Mouse (Mus musculus): Measurements from ENCODE around the gene Tex2.

Tex2 gene

DNA sequence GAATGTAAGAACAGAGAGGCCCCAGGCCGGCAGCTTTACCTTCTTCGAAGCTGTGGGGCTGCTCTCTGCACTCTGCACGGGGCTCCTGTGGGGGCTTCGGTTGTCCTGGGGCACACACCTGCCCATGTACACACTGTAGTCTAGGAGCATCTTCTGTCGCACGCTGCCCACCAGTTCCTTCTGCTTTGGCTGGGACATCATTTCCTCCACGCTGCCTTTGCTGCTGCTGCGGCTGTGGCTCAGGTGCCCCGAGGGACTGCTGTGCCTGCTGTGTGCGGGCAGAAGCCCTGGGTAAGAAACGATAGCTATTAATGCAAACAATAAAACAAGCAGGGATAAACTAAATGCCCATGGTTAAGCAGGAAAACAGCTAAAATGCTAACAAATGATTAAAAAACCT is 69.1 kb downstream of the Tex2 start:
- no peak for DNase-seq (ENCODE audit: low spot score in 2 of 2)

DNA sequence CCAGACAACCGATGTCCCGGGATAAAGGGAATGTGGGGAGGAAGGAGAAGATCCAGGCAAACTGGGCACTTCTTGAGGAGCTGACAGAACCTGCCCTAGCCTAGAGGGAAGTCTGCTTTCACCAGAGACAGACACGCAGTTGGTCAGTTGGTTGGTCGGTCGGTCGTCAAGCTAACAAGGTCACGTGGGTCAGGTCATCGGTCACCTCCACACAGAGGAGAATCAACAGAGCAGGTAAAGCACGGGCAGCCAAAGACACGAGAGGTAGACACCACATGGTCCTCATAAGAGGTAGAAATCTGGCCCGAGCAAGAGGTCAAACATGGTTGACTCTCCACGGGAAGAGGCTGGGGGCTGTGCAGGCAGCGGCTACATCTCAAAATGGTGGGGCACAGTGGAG is 70.2 kb downstream of the Tex2 start:
- DNase-seq (ENCODE audit: low spot score in 2 of 2), result no peak

DNA sequence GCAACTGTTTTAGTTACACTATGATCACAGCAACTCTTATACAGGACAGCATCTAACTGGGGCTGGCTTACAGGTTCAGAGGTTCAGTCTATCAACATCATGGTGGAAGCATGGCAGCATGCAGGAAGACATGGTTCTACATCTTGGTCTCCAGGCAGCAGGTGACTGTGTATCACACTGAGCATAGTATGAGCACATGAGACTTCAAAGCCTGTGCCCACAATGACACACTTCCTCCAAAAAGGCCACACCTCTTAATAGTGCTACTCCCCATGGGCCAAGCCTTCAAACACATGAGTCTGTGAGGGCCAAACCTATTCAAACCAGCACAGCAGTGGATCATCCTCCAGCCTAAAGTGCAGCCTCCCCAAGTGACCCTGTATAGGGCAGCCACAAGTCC is 70.8 kb downstream of the Tex2 start:
- DNase-seq (ENCODE audit: low spot score in 2 of 2), result no peak

DNA sequence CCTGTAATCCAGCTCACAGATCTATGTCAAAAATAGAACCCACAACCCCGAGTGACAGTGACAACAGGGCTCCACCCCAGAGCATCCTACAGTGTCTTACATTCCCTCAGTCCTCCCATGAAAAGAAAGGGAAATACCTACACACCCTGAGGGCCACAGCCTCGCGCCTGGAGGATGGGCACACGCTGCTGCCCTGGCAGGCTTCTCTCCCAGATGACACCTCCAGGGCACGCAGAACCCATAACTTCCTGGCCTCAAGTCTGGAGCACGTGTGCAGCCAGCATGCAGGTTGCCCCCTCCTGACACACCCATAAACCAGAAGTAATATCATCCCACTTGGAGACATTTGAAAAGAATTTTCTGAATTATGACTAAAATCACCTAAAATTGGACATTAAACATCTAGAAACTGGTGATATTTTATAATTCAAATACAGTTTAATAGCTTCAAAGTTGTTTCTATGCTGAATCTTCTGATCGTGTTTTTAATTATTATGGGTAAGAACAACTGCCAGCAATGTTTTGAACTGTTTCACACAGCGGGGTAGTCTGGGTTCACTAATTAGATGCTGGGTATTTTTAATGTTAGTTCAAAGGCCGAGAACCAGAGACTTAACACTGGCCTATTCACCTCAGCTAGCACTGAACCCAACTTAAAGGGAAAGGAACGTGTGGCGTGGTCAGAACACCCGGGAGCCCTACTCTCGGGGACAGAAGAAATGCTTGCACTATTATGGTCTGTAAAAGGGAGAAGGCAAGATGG is 72.5 kb downstream of the Tex2 start:
- no peak for DNase-seq (ENCODE audit: low spot score in 2 of 2)

DNA sequence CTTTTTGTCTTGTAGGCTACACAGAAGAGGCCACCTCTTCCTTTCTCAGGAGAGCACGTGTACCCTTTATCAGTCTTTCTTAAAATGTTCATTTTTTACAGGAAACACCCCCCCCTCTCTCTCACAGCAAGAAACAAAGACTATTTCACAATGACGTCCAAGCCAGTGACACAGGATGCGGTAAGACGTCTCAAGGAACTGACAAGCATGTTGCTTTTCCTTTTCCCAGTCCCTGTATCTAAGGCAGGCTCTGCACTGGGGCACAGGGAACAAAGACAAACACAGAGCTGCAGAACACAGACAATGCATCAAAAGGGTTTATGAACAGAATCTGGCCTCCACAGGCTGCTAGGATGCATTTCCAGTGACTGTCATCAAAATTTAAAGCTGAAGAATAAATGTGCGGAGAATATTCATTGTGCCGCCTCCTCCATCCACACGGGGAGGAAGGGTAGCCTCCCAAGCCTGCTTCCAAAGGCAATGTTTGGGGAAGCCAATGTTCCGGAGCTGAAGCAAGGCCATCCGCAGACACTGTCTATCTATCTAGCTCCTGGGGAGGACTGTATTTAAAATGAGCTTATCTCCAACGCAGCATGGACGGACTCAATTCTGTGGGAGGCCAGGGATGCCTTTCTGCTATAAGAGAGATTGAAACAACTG is 76.8 kb downstream of the Tex2 start:
- DNase-seq (ENCODE audit: low spot score in 2 of 2), result no peak

DNA sequence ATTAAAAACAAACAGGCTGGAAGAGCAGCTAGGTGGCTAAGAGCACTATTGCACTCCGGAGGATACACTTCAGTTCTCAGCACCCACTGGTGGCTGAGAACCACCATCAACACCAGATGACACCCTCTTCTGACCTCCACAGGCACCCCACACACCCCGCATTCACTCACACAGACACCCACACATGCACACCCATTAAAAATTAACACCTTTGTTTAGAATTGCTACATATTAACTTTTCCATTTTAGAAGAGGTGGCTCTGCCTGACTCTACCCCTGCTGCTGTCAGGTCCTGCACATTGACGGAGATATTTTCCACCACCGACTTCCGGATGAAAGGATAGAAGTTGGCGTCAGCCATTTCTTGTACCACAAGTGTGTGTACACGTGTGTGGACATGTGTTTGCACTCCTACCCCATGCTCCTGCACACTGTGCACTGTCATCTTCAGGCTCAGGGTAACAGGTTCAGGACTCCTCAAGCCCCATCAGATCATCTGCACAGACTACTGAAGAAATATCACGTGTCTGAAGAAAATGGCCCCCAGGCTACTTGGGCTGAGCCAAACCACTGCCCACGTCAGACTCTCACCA is 77.5 kb downstream of the Tex2 start:
- no peak for DNase-seq (ENCODE audit: low spot score in 2 of 2)

DNA sequence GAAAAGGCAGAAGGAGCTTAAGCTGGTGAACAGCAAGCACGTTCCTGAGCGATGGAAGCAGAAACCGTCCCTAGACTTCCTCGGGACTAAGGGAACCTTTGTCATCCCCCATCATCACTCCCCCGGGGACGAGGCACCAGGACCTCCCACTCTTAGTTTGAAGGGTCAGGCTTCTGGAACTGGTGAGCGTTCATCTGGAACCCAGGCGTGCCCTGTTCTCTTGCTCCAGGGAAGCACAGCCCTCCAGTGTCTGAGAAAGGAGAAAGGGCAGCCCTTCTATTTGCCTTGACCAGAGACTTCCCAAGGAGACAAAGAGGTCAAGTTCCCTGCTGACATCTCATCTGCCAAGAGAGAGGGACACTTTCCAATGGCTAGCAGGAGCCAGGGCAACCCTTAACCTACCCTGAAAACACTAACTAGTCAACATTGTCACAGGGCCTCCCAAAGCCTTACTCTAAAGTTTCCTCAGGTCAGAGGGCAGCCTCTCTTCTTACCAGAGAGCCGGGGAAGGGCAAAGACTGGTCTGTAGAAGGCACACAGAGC is 80.9 kb downstream of the Tex2 start:
- no peak for DNase-seq (ENCODE audit: low spot score in 2 of 2)

DNA sequence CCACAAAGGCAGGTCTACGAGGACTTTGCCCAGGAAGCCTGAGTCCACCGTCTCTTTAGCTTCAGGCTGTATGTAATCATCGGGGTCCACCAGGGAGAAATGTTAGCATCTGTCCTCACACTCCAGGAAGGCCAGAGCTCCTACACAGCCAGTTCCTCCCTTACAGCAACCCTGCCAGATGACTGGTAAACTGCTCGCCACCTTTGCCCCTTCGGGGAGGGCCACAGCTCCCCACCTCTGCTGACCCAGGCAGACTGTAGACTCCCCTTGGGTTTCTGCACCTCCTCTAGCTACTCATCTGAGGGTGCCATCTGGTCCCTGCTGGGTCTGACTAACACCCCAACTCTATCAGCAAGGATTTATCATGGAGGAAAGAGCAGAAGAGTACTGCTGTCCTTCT is 83.4 kb downstream of the Tex2 start:
- no peak for DNase-seq (ENCODE audit: low spot score in 2 of 2)

DNA sequence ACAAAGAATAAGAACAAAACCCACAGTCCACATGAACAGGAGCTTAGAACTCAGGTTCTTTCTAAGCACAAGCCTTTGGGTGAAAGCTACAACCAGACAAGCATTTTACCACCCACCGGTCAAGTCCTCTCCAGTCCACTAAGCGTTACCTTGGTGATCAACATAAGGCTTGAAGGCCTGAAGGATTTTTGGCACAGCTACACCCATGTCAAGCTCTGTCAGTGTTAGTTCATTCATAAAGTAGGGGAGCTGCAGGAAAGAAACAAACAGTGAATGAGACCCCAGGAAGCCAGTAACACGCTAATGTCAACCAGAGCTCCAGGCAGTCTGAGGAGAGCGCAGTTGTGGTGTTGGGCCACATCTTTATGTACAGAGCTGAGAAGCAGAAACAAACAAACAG is 84.1 kb downstream of the Tex2 start:
- DNase-seq (ENCODE audit: low spot score in 2 of 2), result no peak

DNA sequence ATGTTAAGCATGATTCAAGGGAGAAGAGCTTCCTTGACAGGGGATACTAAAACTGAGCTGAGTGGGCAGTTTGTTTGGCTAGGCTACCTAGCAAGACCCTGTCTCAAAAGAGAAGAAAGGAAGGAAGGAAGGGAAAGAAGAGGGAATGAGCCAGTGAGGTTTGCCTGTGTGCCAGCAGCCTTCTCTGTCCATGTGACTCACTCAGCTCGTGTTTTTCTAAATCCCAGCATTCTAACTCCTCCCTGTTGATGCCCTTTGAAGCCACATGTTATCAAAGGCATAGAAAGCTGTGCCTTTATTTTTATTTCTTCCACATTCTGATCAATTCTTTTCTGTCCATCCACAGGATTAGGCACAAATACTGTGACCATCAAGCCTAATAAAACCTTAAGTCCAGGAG is 85.3 kb downstream of the Tex2 start:
- no peak for DNase-seq (ENCODE audit: low spot score in 2 of 2)

DNA sequence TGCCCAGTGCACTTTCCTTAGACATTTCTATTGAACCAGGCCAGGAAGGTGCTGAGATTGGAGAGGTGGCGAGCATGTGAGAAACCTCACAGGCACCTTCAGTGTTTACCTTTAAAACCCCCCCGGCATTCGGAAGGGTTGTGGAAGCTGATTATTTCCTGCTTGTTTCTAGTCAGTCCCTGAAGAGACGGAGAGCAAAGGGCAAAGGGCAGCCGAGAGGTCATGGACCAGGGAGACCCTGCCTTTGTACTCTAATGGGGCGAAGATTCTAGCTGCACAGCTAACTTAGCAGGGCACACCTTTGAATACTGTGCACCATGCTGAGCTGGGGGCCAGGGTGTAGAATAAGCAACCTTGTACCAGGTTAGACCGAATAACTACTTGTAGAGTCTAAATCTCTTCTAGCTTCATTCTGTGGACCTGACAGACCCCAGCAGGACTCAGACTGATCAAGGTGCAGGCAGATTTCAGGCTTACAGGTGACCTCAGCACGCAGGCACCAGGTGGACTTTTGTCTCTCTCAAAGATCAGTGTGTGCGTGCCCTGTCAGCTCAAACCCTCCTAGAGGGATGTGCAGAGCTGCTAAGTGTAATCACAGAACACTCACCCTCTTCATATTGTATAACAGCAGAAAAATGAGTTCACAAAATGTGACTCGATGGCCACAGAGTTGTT is 85.9 kb downstream of the Tex2 start:
- no peak for DNase-seq (ENCODE audit: low spot score in 2 of 2)

DNA sequence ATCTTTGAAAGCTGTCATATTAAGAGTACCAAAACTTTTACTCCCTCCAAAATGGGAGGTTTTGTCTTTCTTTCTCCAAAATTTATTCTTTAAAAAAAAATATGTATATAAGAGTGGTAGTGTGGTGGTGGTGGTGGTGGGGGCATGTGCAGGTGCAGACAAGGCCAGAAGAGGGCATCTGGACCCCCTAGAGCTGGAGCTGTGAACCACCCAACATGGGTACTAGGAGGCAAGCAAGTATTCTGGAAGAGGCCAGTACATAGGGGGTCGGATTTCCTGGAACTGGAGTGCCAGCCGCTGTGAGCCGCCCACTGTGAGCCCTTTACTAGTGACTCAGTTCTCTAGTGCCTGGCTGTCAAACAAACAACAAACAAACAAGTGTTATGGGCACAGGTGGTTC is 90.7 kb downstream of the Tex2 start:
- DNase-seq (ENCODE audit: low spot score in 2 of 2), result no peak

DNA sequence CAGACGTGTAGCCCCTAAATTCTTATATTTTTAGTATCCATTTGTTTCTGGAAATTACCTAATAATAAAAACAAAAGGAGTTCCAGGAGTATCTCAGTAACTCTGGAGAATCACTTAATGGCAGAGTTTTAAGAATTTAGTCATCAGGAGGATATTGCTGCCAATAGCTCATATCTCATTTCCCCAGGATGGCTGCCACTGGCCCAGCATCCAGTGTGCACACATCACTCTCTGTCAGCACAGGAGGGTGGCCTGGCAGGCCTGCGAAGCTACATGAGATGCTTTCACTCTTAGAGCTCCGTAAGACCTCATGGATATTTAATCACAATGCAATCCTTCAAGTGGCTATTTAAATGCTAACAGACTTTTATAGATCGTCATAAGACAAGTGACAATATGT is 91.6 kb downstream of the Tex2 start:
- DNase-seq (ENCODE audit: low spot score in 2 of 2), result no peak

DNA sequence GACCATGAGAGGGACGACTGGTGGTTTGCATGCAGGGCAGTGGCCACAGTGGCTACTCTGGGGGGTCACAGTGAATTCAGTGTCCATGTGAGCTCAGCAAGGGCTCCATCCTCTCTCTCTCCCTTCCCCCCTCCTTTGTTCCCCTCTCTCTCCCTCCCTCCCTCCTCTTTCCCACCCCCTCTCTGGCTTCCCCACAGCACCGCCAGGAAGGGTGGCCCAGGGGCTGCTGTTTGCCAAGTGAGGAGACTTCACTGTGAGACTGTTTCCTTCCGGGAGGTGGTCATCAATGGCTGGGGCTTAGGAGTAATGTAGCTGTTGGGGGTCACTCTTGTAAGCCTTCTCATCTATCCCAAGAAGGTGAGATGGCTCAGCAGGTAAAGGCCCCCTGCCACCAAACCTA is 92.8 kb downstream of the Tex2 start:
- no peak for DNase-seq (ENCODE audit: low spot score in 2 of 2)

DNA sequence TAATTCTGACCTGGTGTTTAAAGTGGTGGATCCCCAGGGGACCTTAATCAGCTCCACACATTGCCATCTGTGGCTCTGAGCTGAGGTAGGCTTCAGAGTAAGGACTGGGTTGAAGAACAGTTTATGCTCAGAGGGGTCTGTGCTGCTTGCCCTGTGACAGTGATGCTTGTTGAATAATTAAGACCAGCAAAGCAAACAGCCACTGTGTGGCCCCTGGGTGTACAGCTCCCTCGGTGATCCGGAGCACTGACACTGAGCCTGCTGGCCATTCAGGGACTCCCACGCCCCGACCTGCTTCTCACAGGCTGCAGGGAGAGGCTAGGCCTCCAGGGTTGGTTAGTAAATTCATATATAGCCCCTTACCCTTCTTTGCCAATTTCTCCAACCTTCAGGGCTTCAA is 93.7 kb downstream of the Tex2 start:
- DNase-seq (ENCODE audit: low spot score in 2 of 2), result no peak

DNA sequence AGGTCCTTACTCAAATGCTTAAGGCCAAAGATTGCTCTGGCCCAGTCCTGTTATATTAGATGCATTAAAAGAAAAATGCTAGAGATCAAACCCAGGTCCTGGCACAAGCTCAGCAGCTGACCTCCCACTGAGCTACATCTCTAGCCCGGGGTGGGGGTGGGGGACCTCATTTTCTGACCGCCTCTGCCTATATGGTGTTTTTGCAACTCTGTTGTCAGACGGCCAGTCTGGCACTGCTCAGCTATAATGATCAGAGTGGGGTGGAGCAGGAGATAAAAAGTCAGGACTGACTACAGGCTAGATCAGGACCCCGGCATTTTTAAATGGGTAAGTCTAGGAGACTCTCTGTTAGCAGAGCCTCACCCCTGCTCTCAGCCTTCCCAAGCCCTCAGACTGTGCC is 94.8 kb downstream of the Tex2 start:
- no peak for DNase-seq (ENCODE audit: low spot score in 2 of 2)

DNA sequence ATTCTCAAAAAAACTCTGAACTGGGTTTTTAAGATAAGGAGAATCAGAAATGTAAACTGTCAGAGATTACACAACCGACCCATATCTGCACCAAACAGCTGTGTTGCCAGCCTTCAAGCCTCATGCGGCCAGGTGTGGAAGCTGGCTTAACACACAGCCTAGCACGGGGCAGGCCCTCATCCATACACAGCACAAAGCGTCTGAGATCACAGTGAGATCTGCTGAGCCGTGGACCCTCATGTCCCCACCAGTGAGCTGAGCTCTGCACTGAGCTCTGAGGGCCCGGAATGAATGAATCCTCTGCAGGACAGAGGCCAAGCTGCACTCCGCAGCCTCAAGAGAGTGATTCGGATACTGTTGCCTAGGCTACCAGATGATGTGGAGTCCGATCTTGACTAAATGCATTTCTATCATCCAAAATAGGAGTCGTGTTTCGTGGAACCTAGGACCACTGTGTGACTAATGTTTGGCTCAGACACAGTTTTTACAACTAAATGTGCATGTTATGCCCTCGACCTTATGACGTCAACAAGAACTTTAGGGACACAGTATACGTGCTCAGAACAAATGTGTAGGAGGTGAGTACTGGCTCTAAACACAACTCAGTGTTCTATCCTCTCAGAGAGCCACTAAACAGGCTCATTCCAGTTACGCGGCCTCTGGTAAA is 98.0 kb downstream of the Tex2 start:
- no peak for DNase-seq (ENCODE audit: low spot score in 2 of 2)

DNA sequence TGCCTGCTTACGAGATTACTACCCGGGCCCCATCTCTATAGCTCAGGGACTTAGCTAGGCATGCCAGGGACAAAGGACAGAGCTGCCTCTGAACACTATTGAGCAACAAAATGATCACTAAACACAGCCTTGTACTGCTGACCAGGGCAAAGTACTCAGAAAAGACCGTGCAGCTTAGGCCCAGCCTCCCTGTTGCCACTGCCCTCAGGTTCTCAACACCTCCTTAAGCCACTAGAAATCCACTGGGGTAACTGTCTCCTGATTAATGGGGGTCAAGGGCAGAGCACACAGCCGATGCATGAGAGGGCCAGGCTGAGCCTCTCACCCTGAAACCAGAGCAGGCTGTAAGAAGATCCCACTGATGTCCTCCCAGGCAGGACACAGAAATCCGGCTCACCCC is 98.8 kb downstream of the Tex2 start:
- no peak for DNase-seq (ENCODE audit: low spot score in 2 of 2)

DNA sequence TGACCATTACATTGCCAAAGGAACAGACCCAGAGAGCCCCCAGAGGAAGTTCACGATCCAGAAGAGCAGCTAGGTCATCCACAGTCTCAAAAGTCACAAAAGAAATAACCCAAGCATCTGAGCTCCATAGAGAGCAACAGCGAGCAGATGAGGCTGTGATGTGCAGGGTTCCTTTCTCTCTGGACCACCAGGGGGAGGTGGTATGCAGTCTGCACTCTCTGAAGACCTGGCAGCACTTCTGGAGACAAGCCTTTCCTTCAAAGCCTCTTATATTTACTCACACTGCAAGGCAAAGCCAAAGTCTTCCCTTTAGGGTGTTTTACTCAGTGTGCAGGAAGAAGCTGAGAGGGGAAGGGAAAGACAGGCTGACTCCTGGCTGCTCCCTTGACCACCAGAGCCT is 100.1 kb downstream of the Tex2 start:
- peak; percentile 76 to 82 for DNase-seq (ENCODE audit: low spot score in 2 of 2)

DNA sequence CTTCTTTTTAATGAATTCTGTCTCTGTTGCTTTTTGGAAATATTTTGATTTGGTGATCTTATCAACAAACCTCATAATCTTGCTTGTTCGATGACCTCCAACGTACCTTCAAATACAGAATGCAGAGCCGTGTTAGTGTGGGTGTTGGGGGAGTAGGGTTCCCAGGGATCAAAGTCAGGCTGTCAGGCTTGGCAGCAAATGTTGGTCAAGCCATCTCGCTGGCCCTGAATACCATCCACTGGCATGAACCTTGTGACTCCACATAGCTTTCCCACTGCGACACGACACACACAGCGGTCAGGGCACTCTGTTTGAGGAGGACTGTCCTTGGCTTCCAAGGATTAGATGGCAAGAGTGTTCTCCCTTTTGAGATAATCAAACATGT is 101.2 kb downstream of the Tex2 start:
- DNase-seq (ENCODE audit: low spot score in 2 of 2), result no peak

DNA sequence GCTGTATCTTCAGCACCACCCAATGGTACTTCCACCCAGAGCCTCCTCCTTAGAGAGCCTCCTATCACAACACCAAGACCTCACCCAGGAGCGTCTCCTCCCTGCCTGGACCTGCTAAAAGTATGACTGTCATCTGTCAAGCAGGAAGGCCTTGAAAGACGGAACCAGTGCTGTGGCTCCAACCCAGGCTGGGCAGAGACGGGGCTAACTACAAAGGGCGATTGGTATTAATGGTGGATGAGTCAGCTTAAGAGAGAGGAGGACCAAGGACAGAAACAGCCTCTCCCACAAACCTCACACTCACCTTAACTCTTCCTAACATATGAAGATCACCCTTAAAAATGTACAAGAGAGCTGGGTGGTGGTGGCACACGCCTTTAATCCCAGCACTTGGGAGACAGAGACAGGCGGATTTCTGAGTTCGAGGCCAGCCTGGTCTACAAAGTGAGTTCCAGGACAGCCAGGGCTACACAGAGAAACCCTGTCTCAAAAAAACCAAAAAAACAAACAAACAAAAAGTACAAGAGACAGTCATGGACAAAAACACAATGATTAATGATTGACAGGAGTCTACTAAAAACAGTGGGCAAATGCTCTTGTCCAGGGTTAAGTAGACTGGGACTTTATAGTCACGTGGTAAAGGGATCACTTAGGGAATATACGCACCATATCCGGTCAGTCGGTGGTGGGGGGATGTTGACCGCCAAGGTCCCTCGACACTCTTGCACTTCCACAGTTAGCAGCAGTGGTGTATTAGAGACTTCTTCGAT is 101.8 kb downstream of the Tex2 start:
- DNase-seq (ENCODE audit: low spot score in 2 of 2), result no peak
